Mouse (Mus musculus): ENCODE results near the gene Nt5dc2. TPM values are rescaled to one million over a fixed set of nuclear protein-coding genes. Genes with fewer than 3 reads are reported as not detected.
A peak's percentile ranks its signal among the peaks of the same experiment; 100 is the strongest.

Nt5dc2 gene
- polyA plus RNA-seq, 1 experiment: 22.9 TPM

DNA sequence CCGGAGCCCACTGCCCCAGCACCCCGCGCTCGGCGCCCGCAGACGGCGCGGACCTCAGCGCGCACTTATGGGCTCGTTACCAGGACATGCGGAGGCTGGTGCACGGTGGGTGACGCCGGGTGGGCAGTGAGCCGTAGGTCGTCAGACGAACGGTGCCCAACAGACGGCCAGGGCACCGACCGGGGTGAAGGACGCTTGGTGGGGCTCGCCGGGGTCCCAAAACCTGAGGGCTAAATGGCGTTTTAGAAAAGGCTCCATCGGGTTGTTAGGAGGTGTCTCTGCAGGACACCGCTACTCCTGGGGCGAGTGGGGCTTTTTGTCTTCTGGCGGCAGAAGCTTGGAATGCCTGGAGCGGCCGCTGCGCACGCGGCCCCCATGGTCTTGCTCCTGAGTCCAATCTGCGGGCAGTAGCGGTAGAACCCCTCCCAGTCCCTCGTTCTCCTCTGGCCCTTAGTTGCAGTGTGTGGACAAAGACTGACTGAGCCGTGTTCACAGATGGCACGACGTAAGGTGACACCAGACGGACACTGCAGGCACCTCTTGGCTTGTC lies 494 bp downstream of the Nt5dc2 start:
- H3K4me1 ChIP-seq (ENCODE audit: control insufficient read depth, insufficient read depth, low read length): peaks cover 5% of the 10 kb centered on the region; the same call in 1 of the 2 replicates
- 1% methylated on average over 43 of the region's 43 CpGs for WGBS
- no peak for TF ChIP-seq CTCF (IDR thresholded peaks at IDR 0.05; ENCODE audit: control insufficient read depth, insufficient read depth, low read length)
- TF ChIP-seq POLR2A (IDR thresholded peaks at IDR 0.05; ENCODE audit: borderline replicate concordance, control insufficient read depth, low read depth, low read length): no peak
- H3K4me3 ChIP-seq (replicated peaks; ENCODE audit: control insufficient read depth, low read depth, low read length): peak overlapping the region; percentile 79
- H3K27ac ChIP-seq (ENCODE audit: control insufficient read depth, insufficient read depth, low read depth, low read length, poor library complexity): peak overlapping the region; percentile 17; the same call in 1 of the 2 replicates

- Histone ChIP-seq H3K4me1 (ENCODE audit: control insufficient read depth, insufficient read depth, low read length) (peaks cover 3% of the 10 kb centered on the region; the same call in 1 of the 2 replicates), H3K27ac (ENCODE audit: control insufficient read depth, insufficient read depth, low read depth, low read length, poor library complexity) (no peak overlapping the region), H3K4me3 (replicated peaks; ENCODE audit: control insufficient read depth, low read depth, low read length) (no peak overlapping the region)
- 42% methylated on average over 6 of the region's 6 CpGs for WGBS
- no peak for TF ChIP-seq CTCF (IDR thresholded peaks at IDR 0.05; ENCODE audit: control insufficient read depth, insufficient read depth, low read length)
- no peak for TF ChIP-seq POLR2A (IDR thresholded peaks at IDR 0.05; ENCODE audit: borderline replicate concordance, control insufficient read depth, low read depth, low read length)
Observed at GRCm38 (mm10) chr14:31132031-31132430, 1.2 kb downstream of the Nt5dc2 start.

DNA sequence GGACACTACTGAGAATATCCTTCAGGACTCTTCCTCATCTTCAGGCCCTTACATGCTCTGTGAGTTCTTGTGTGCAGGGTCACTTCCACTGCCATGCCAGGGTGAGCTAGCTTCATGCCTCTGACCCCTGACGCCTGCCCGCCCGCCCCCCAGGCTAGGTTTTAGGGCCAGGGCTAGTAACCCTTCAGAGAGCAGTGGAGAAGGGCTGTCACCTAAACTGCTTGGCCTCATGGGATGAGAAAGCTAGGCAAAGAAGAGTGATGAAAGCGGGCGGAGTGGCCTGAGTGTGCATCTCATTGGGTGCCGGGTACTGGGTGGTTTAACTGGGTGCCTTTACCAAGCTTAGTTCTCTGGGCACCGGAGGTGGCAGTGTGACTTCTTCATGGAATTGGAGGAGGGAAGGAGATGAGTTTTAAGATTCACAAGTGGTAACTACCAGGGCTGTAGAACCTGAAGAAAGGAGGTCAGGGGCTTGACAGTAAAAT lies 1.7 kb downstream of the Nt5dc2 start:
- no peak for TF ChIP-seq POLR2A (IDR thresholded peaks at IDR 0.05; ENCODE audit: borderline replicate concordance, control insufficient read depth, low read depth, low read length)
- no peak for TF ChIP-seq CTCF (IDR thresholded peaks at IDR 0.05; ENCODE audit: control insufficient read depth, insufficient read depth, low read length)
- H3K27ac ChIP-seq (ENCODE audit: control insufficient read depth, insufficient read depth, low read depth, low read length, poor library complexity): no peak overlapping the region
- H3K4me3 ChIP-seq (replicated peaks; ENCODE audit: control insufficient read depth, low read depth, low read length): no peak overlapping the region
- H3K4me1 ChIP-seq (ENCODE audit: control insufficient read depth, insufficient read depth, low read length): peaks cover 3% of the 10 kb centered on the region; the same call in 1 of the 2 replicates
- 80% methylated on average over 7 of the region's 7 CpGs for whole genome bisulfite sequencing

DNA sequence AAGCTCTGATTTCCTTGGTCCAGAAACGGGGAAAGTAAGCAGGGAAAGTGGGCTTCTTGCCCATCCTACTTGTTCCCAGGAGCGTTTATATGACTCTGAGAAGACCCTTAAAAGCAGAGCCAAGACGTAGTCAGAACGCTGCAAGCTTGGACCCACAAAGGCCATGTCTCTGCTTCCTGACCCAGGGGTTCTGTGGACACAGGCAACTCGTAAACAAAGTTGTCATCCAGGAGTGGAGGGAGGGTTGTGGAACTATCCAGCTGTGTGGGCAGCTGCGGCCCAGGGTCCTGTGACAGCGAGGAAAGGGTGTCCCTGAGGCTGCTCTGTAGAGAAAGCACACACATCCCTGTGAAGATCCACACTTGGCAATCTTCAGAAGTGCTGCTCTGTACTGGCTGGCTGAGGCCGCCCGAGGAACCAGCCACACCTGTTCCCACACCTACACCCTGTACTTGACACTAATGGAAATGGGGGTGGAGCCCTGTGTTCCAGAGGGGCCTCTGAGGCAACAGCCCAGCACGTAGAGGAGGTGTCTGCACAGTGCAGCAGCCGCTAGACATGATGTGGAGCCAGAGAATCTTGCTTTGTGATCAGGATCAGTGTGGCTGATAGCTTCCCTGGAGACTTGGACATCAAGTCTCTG lies 2.3 kb downstream of the Nt5dc2 start:
- no peak for TF ChIP-seq CTCF (IDR thresholded peaks at IDR 0.05; ENCODE audit: control insufficient read depth, insufficient read depth, low read length)
- TF ChIP-seq POLR2A (IDR thresholded peaks at IDR 0.05; ENCODE audit: borderline replicate concordance, control insufficient read depth, low read depth, low read length): no peak
- no peak overlapping the region for H3K27ac ChIP-seq (ENCODE audit: control insufficient read depth, insufficient read depth, low read depth, low read length, poor library complexity)
- 84% methylated on average over 11 of the region's 11 CpGs for WGBS
- peaks cover 3% of the 10 kb centered on the region; the same call in 1 of the 2 replicates for H3K4me1 ChIP-seq (ENCODE audit: control insufficient read depth, insufficient read depth, low read length)
- H3K4me3 ChIP-seq (replicated peaks; ENCODE audit: control insufficient read depth, low read depth, low read length): no peak overlapping the region

- no peak overlapping the region for H3K27ac ChIP-seq (ENCODE audit: control insufficient read depth, insufficient read depth, low read depth, low read length, poor library complexity)
- peaks cover 3% of the 10 kb centered on the region; the same call in 1 of the 2 replicates for H3K4me1 ChIP-seq (ENCODE audit: control insufficient read depth, insufficient read depth, low read length)
- TF ChIP-seq CTCF (IDR thresholded peaks at IDR 0.05; ENCODE audit: control insufficient read depth, insufficient read depth, low read length) (no peak), POLR2A (IDR thresholded peaks at IDR 0.05; ENCODE audit: borderline replicate concordance, control insufficient read depth, low read depth, low read length) (no peak)
- no peak overlapping the region for H3K4me3 ChIP-seq (replicated peaks; ENCODE audit: control insufficient read depth, low read depth, low read length)
- WGBS: 92% methylated on average over 25 of the region's 25 CpGs
Observed at GRCm38 (mm10) chr14:31134015-31135000, 3.5 kb downstream of the Nt5dc2 start.

DNA sequence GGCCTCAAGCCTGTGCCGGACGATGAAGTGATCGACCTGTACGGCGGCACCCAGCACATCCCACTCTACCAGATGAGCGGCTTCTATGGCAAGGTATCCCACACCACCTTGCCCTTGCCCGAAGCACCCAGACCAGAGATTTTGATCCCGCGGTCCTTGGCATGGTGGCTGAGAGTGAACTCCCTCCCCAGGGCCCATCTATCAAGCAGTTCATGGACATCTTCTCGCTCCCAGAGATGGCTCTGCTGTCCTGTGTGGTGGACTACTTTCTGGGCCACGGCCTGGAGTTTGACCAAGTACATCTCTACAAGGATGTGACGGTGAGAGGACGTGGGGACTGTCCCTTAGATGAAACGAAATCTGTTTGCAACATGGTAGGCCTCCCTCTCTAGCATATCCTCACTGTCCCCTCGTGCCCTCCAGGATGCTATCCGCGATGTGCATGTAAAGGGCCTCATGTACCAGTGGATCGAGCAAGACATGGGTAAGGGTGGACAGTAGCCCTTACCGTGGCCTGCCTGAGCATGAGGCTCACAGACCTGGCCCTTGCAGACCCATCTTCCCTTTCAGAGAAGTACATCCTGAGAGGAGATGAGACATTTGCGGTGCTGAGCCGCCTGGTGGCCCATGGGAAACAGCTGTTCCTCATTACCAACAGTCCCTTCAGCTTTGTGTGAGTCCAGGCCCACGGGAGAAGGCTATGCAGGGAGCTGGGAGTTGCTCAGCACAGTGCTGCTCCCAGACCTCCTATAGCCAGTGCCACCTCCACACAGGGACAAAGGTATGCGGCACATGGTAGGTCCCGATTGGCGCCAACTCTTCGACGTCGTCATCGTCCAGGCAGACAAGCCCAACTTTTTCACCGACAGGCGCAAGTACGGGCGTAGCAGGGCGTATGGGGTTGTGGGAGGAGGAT lies 4.9 kb downstream of the Nt5dc2 start:
- WGBS: 92% methylated on average over 34 of the region's 34 CpGs
- TF ChIP-seq CTCF (IDR thresholded peaks at IDR 0.05; ENCODE audit: control insufficient read depth, insufficient read depth, low read length) (no peak), POLR2A (IDR thresholded peaks at IDR 0.05; ENCODE audit: borderline replicate concordance, control insufficient read depth, low read depth, low read length) (no peak)
- H3K4me1 ChIP-seq (ENCODE audit: control insufficient read depth, insufficient read depth, low read length): peaks cover 1% of the 10 kb centered on the region; the same call in 1 of the 2 replicates
- no peak overlapping the region for H3K27ac ChIP-seq (ENCODE audit: control insufficient read depth, insufficient read depth, low read depth, low read length, poor library complexity)
- no peak overlapping the region for H3K4me3 ChIP-seq (replicated peaks; ENCODE audit: control insufficient read depth, low read depth, low read length)
